Comparison of ENCODE assay signal across 11 mouse cellular contexts in genomic region chr6:86197150-86197862, GRCm38 (mm10). TPM values are rescaled to one million over a fixed set of nuclear protein-coding genes. Genes with fewer than 3 reads are reported as not detected.
DNase-seq lines count a peak whose midpoint lies in the region; ATAC-seq lines count a peak whose summit lies in the region.
"Had no signal": no experiment of that assay in that cellular context is flagged by ENCODE, and none has a peak within 500 bp of the region (broad histone marks: within the 10 kb centered on the region; RNA-seq: fewer than 3 reads in every experiment).

No protein-coding gene starts in this region.

- ATAC-seq in forebrain, embryonic 13.5 days: no peak
- no peak for ATAC-seq in midbrain, embryonic 11.5 days (ENCODE audit: low FRiP score)
- no peak for ATAC-seq in limb, embryonic 13.5 days (ENCODE audit: low FRiP score, low read depth)
- ATAC-seq in stomach, embryonic 15.5 days (ENCODE audit: insufficient read depth, low FRiP score, low read depth): no peak
- ATAC-seq in megakaryocyte-erythroid progenitor cell, adult 5-6 weeks (replicated peaks; ENCODE audit: low FRiP score, low TSS enrichment, poor library complexity, severe bottlenecking): no peak

- H3K27me3 ChIP-seq in forebrain, embryonic 13.5 days: peaks cover 50% of the 10 kb centered on the region
- peaks cover 68% of the 10 kb centered on the region for H3K27me3 ChIP-seq in forebrain, embryonic 10.5 days (ENCODE audit: poor library complexity, severe bottlenecking)
- peaks cover 29% of the 10 kb centered on the region for H3K27me3 ChIP-seq in midbrain, embryonic 11.5 days (ENCODE audit: control insufficient read depth, insufficient read depth, low read length)
- H3K27me3 ChIP-seq in midbrain, embryonic 10.5 days (ENCODE audit: low read depth, poor library complexity, severe bottlenecking): peaks cover 72% of the 10 kb centered on the region
- H3K27me3 ChIP-seq in limb, embryonic 13.5 days: peaks cover 66% of the 10 kb centered on the region
- peaks cover 13% of the 10 kb centered on the region for H3K27me3 ChIP-seq in stomach, embryonic 15.5 days (replicated peaks)

- peaks cover 20% of the 10 kb centered on the region for H3K4me1 ChIP-seq in forebrain, embryonic 13.5 days
- peaks cover 34% of the 10 kb centered on the region for H3K4me1 ChIP-seq in forebrain, embryonic 10.5 days
- H3K4me1 ChIP-seq in midbrain, embryonic 11.5 days (ENCODE audit: control insufficient read depth, insufficient read depth, low read length): peaks cover 9% of the 10 kb centered on the region
- peaks cover 24% of the 10 kb centered on the region for H3K4me1 ChIP-seq in midbrain, embryonic 10.5 days
- H3K4me1 ChIP-seq in limb, embryonic 13.5 days: peaks cover 31% of the 10 kb centered on the region
- H3K4me1 ChIP-seq in stomach, embryonic 15.5 days: peaks cover 10% of the 10 kb centered on the region; the same call in 1 of the 2 replicates
- H3K4me1 ChIP-seq: liver, embryonic 13.5 days had no signal

- WGBS in forebrain, embryonic 13.5 days: 48% methylated on average over 11 of the region's 11 CpGs
- 45% methylated on average over 11 of the region's 11 CpGs for WGBS in forebrain, embryonic 10.5 days
- WGBS in midbrain, embryonic 11.5 days: 54% methylated on average over 11 of the region's 11 CpGs
- 50% methylated on average over 11 of the region's 11 CpGs for WGBS in midbrain, embryonic 10.5 days
- WGBS in limb, embryonic 13.5 days: 5% methylated on average over 11 of the region's 11 CpGs
- 14% methylated on average over 11 of the region's 11 CpGs for WGBS in stomach, embryonic 15.5 days

- H3K27ac ChIP-seq in forebrain, embryonic 13.5 days: no peak overlapping the region
- H3K27ac ChIP-seq in forebrain, embryonic 10.5 days: no peak overlapping the region
- no peak overlapping the region for H3K27ac ChIP-seq in midbrain, embryonic 11.5 days (ENCODE audit: low read depth, low read length)
- H3K27ac ChIP-seq in midbrain, embryonic 10.5 days (replicated peaks): no peak overlapping the region
- no peak overlapping the region for H3K27ac ChIP-seq in limb, embryonic 13.5 days
- H3K27ac ChIP-seq in stomach, embryonic 15.5 days: no peak overlapping the region
- H3K27ac ChIP-seq: liver, embryonic 13.5 days had no signal

- no peak overlapping the region for H3K4me3 ChIP-seq in forebrain, embryonic 13.5 days
- H3K4me3 ChIP-seq in forebrain, embryonic 10.5 days: no peak overlapping the region
- no peak overlapping the region for H3K4me3 ChIP-seq in midbrain, embryonic 11.5 days (ENCODE audit: low read depth, low read length)
- no peak overlapping the region for H3K4me3 ChIP-seq in midbrain, embryonic 10.5 days
- 0 out of 2 replicates have a peak overlapping the region, but pooled peaks have one; percentile 69 for H3K4me3 ChIP-seq in limb, embryonic 13.5 days
- no peak overlapping the region for H3K4me3 ChIP-seq in stomach, embryonic 15.5 days (replicated peaks)
- H3K4me3 ChIP-seq: liver, embryonic 13.5 days had no signal

- intact Hi-C loops in left cerebral cortex, postnatal 14 days (cut with DNase I): loop anchor here (5.0 kb wide), 2 partner anchors 70 to 145 kb away; no protein-coding TSS in a partner anchor

- no peak overlapping the region for H3K9ac ChIP-seq in forebrain, embryonic 13.5 days
- H3K9ac ChIP-seq in midbrain, embryonic 11.5 days (ENCODE audit: low read length): no peak overlapping the region
- H3K9ac ChIP-seq in limb, embryonic 13.5 days: no peak overlapping the region
- no peak overlapping the region for H3K9ac ChIP-seq in stomach, embryonic 15.5 days
- H3K9ac ChIP-seq: liver, embryonic 13.5 days had no signal

- H3K36me3 ChIP-seq in forebrain, embryonic 13.5 days (ENCODE audit: poor library complexity, severe bottlenecking): no peaks in the 10 kb centered on the region
- H3K36me3 ChIP-seq in forebrain, embryonic 10.5 days (replicated peaks): no peaks in the 10 kb centered on the region
- no peaks in the 10 kb centered on the region for H3K36me3 ChIP-seq in midbrain, embryonic 11.5 days (ENCODE audit: control insufficient read depth, insufficient read depth, low read length)
- H3K36me3 ChIP-seq in midbrain, embryonic 10.5 days: no peaks in the 10 kb centered on the region
- no peaks in the 10 kb centered on the region for H3K36me3 ChIP-seq in limb, embryonic 13.5 days
- no peaks in the 10 kb centered on the region for H3K36me3 ChIP-seq in stomach, embryonic 15.5 days
- H3K36me3 ChIP-seq: liver, embryonic 13.5 days had no signal

- H3K9me3 ChIP-seq in forebrain, embryonic 13.5 days (replicated peaks): no peaks in the 10 kb centered on the region
- no peaks in the 10 kb centered on the region for H3K9me3 ChIP-seq in forebrain, embryonic 10.5 days
- no peaks in the 10 kb centered on the region for H3K9me3 ChIP-seq in midbrain, embryonic 11.5 days (ENCODE audit: control insufficient read depth, low read length)
- no peaks in the 10 kb centered on the region for H3K9me3 ChIP-seq in midbrain, embryonic 10.5 days (replicated peaks)
- no peaks in the 10 kb centered on the region for H3K9me3 ChIP-seq in limb, embryonic 13.5 days
- H3K9me3 ChIP-seq in stomach, embryonic 15.5 days: no peaks in the 10 kb centered on the region
- H3K9me3 ChIP-seq: liver, embryonic 13.5 days had no signal

- peak overlapping the region; percentile 90; the same call in 1 of the 2 replicates for H3K4me2 ChIP-seq in forebrain, embryonic 13.5 days
- H3K4me2 ChIP-seq in midbrain, embryonic 11.5 days: no peak overlapping the region
- peak overlapping the region; percentile 98 for H3K4me2 ChIP-seq in limb, embryonic 13.5 days (replicated peaks)
- H3K4me2 ChIP-seq in stomach, embryonic 15.5 days: peak overlapping the region; percentile 94; the same call in 1 of the 2 replicates
- H3K4me2 ChIP-seq: liver, embryonic 13.5 days had no signal

- no peak for DNase-seq in forebrain, embryonic 10.5 days (ENCODE audit: extremely low spot score, low spot score)
- DNase-seq in midbrain, embryonic 11.5 days (ENCODE audit: low spot score, missing footprints): peak; percentile 84
- DNase-seq in midbrain, embryonic 10.5 days (ENCODE audit: low spot score): no peak
- no peak for DNase-seq in left cerebral cortex, postnatal 14 days (ENCODE audit: low spot score in 2 of 2)
- DNase-seq: adrenal gland, adult 8-10 months; cerebellum, adult 8-10 months; liver, embryonic 13.5 days had no signal

RNA-seq across cellular contexts. Expression of gene Tgfa, which starts 2.3 kb away (rescaled TPM):
- polyA plus RNA-seq in forebrain, embryonic 13.5 days (2015; fragmentation: Nextera tagmentation; extraction: Ambion mirVana): 3.5 and 4.6 TPM in 2 replicates
- polyA plus RNA-seq in forebrain, embryonic 10.5 days (2016; fragmentation: Nextera tagmentation; extraction: Ambion mirVana): 1.2 and 1.3 TPM in 2 replicates
- polyA plus RNA-seq in midbrain, embryonic 11.5 days (2014; fragmentation: Nextera tagmentation; extraction: Ambion mirVana): 1.4 and 1.7 TPM in 2 replicates
- 1.3 and 1.4 TPM in 2 replicates for polyA plus RNA-seq in midbrain, embryonic 10.5 days (2016; fragmentation: Nextera tagmentation; extraction: Ambion mirVana)
- 2.5 and 2.7 TPM in 2 replicates for polyA plus RNA-seq in limb, embryonic 13.5 days (2015; fragmentation: Nextera tagmentation; extraction: Ambion mirVana)
- 5.5 and 5.6 TPM in 2 replicates for polyA plus RNA-seq in stomach, embryonic 15.5 days (2015; fragmentation: Nextera tagmentation; extraction: Ambion mirVana)
- 10 to 100 TPM; 16.3 to 18.5 TPM for total RNA-seq in left cerebral cortex, postnatal 14 days (2021)
- 0.81 and 3.9 TPM in 2 replicates for total RNA-seq in megakaryocyte-erythroid progenitor cell, adult 5-6 weeks (2014; fragmentation: Nextera tagmentation)
- 0.38 and 2.3 TPM in 2 replicates for total RNA-seq in megakaryocyte-erythroid progenitor cell, adult 5-6 weeks (2017)
